Mouse (Mus musculus) ovary, adult 18-20 months (tissue): Measurements from ENCODE around the gene Jchain.

Source experiments
- DNase-seq: peaks from one replicate; pipeline ENCODE4 v3.0.0; 2022; ENCODE audit warnings: low spot score, mixed read lengths

Jchain gene

GRCm38 (mm10) chr5:88530908-88531307 is 3.2 kb upstream of the Jchain start:
- no peak for DNase-seq

GRCm38 (mm10) chr5:88519232-88519631 is 8.5 kb downstream of the Jchain start:
- DNase-seq = no peak

- no peak for DNase-seq
Measured at GRCm38 (mm10) chr5:88508990-88509389, 18.7 kb downstream of the Jchain start.

GRCm38 (mm10) chr5:88508555-88508954 is 19.1 kb downstream of the Jchain start:
- no peak for DNase-seq

GRCm38 (mm10) chr5:88499781-88500180 is 27.9 kb downstream of the Jchain start:
- no peak for DNase-seq

GRCm38 (mm10) chr5:88491111-88491510 is 36.6 kb downstream of the Jchain start:
- no peak for DNase-seq

GRCm38 (mm10) chr5:88489004-88489403 is 38.7 kb downstream of the Jchain start:
- DNase-seq = no peak

- DNase-seq = no peak
Measured at GRCm38 (mm10) chr5:88487675-88488074, 40.0 kb downstream of the Jchain start, which contains the start of gene Enam. Gene Enam (plus strand): TSS chr5:88487975.
